Mouse (Mus musculus): ENCODE data around the gene Cotl1.
"Not testable (repeated sequence)": the region's sequence is repeated elsewhere in the genome, so short reads cannot be mapped to it uniquely, and the experiment has no call there.

The Cotl1 gene

DNA sequence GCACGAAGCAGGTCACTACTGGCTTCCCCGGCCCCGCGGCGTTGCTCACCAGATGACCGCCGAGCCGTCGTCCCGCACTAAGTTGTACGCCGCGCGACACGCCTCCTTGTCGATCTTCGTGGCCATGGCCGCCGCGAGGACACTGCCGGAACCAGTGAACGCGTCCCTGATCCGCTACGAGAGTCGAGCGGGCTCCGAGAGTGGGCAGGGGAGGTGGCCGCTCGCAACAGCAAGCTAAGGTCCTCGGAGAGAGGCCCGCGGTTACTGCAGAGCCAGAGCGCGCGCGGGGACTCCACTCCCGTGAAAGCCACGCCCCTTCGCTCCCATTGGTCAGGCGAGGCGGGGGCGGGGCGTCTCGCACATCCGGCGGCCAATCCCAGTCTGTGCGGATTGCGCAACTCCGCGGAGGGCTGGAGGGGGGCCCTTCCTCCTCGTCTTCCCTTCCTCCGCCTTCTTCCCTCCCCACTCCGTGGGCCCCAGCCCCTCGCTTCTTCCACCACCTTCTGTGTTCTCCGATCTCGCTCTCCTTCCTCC lies at the start of gene Cotl1:
TSS of gene Cotl1 (minus strand) at position 270 of the 534 bp plus-strand sequence.
- DNase-seq = peak; percentile 99

- DNase-seq = no peak
These were observed 47.7 kb upstream of the Cotl1 start for GRCm38 (mm10) chr8:119888012-119888411.

DNA sequence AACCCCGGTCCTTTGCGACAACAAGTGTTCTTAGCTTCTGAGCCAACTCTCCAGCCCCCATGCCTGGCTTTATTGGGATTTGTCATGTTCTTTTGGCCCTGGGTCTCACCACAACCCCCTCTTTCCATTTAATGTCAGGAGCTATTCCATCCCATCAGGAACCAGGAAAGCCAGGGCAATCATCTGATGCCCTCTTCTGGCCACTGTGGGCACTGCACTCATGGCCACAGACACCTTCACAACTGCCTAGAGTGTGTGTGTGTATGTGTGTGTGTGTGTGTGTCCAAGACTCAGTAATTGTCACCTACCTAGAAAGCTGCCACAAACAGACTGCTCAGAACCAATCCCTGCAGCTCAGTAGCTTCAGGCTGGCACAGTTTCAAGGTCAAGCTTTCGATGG lies 46.8 kb upstream of the Cotl1 start:
- peak; percentile 74 to 76 for DNase-seq

DNA sequence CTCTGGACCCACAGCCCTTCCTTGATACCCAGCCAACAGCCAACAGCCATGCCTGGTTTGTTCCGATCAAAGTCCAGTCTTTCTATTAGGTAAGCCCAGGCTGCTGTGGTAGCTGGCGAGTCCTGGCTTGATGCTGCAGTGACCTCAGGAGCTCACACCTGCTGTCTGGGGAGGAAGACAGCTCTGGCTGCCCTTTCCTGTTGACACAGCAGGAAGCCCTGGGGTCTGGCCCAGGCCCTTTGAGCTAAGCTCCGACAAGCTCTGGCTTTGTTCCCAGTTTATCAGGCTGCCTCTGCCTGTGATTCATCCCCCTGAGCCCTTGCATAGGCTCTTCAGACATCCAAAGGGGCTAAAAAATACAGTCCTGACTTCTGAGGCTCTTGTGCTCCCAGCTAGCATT lies 45.3 kb upstream of the Cotl1 start:
- DNase-seq = peak; percentile 65 to 80

DNA sequence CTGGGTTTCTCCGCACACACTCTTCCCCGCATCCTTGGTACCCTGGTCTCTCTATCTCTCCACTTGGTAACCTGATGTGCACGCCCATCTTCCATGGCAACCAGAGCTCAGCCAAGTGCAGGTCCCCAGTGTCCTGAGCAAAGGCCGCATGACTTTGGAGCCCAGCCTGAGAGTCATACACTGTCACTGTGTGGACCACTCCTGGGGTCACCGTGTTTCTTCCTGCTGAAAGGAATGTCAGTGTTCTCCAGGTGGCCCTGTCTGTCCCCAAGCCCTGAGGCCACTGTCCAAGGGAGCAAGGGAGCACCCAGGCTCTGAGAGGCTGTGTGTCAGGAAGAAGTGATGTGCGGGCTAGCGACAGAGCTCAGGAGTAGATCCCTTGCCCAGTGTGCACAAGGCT lies 42.9 kb upstream of the Cotl1 start:
- no peak for DNase-seq

DNA sequence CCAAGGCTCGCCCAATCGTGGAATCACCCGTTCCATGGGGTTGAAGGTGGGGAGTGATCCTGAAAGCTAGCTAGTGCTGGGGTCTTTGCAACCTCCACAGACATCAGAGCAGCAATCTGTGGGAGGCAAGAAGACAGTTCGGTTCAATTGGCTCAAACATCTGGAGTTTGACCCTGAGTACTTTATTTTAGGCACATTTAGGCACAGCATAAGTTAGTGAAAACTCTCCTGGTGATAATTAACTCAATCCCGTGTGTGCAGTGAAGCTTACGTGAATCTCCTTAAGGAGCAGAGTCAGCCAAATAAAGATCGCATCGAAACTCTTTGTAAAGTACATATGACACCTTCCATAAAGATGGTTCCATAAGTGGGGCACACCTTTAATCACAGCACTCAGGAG lies 41.6 kb upstream of the Cotl1 start:
- DNase-seq = no peak

GRCm38 (mm10) chr8:119881301-119881700 lies 41.0 kb upstream of the Cotl1 start:
- no peak for DNase-seq

DNA sequence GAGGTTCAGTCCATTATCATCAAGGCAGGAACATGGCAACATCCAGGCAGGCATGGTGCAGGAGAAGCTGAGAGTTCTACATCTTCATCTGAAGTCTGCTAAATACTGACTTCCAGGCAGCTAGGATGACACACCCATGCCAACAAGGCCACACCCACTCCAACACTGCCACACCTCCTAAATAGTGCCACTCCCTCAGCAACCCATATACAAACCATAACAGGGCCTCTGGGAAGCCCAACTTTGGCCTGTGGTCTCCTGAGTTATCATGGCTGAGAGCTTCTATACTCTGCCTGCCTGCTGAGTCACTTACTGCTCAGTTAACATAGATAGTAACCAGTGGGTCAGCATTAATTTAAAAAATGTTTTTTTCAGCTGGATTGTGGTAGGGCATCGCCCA lies 32.8 kb upstream of the Cotl1 start:
- DNase-seq = no peak

DNA sequence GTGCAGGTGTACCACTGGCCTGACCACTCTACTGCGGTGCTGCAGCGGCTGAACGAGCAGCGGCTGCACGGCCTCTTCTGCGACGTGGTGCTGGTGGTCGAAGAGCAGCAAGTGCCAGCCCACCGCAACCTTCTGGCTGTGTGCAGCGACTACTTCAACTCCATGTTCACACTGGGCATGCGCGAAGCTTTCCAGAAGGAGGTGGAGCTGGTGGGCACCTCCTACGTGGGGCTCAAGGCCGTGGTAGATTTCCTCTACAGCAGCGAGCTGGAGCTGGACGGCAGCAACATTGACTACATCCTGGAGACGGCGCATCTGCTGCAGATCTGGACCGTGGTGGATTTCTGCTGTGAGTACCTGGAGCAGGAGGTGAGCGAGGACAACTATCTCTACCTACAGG lies 29.3 kb upstream of the Cotl1 start:
- DNase-seq = no peak

DNA sequence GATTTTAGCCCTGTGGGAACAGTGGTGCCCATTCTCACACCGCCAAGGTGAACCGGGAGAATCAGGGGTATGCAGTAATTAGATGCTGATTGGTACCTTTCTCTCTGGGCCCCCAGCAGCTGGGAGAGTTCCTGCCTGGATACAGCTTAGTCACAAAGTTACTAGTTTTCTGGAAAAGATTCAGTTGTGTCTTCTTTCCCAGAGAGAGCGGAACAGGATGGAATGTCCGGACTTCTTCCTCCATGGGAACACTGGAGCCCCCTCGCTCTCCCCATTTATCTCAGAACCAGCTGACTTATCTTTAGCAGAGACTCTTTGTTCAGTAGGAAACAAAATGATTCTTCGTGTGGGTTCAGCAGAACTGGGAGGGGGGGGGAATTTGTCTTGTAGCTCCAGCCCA lies 22.4 kb upstream of the Cotl1 start:
- no peak for DNase-seq

DNA sequence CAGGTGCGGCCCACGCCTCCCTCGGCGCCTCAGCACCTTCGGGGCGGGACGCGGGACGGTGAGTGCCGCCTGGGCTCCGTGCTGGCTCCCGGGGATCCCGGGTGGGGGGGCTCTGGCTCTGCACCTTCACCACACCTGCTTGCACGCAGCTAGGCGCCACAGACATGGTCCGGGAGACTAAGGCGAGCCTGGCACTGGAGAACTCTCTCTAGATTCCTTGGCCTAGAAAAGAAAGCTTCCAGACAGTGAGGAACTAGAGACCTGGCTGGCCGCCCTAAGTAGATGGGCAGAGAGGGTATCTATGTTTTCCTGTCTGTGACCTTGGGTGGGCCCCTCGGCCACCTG lies 22.0 kb upstream of the Cotl1 start:
- no peak for DNase-seq

GRCm38 (mm10) chr8:119861706-119862389 lies 21.5 kb upstream of the Cotl1 start, which contains the start of gene Klhl36:
Gene Klhl36 (plus strand): TSS chr8:119862266.
- DNase-seq = peak; percentile 99

DNA sequence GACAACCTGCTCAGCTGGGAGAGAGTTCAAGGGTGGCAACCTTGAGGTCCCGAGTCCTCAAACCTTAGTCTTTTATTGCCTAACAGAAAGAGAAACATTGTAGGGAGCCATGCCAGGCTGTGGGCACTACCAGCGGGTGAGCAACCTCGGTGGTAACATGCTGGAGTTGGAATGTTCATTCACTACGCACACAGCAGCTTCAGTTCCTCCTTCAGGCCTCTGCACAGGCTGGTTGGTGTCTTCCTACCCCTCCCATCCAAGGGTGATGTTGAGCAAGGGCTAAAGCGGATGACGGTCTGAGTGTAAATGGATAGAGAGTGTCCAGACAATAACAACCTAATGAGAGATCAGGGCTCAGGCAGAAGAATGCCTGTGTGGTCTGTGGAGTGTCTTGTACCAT lies 17.4 kb upstream of the Cotl1 start:
- no peak for DNase-seq

- peak in 1 of 2 experiments; percentile 19 for DNase-seq
These were observed 15.3 kb upstream of the Cotl1 start for GRCm38 (mm10) chr8:119855656-119856055.

GRCm38 (mm10) chr8:119854035-119854434 lies 13.7 kb upstream of the Cotl1 start:
- no peak for DNase-seq

GRCm38 (mm10) chr8:119853521-119853920 lies 13.2 kb upstream of the Cotl1 start:
- DNase-seq = no peak

- DNase-seq = no peak
These were observed 7.0 kb upstream of the Cotl1 start for GRCm38 (mm10) chr8:119847232-119847922.

- DNase-seq = not testable (repeated sequence)
These were observed 5.4 kb upstream of the Cotl1 start for GRCm38 (mm10) chr8:119845741-119846140.

GRCm38 (mm10) chr8:119844577-119844976 lies 4.2 kb upstream of the Cotl1 start:
- DNase-seq = no peak

GRCm38 (mm10) chr8:119843444-119843843 lies 3.1 kb upstream of the Cotl1 start:
- peak; percentile 83 to 88 for DNase-seq

DNA sequence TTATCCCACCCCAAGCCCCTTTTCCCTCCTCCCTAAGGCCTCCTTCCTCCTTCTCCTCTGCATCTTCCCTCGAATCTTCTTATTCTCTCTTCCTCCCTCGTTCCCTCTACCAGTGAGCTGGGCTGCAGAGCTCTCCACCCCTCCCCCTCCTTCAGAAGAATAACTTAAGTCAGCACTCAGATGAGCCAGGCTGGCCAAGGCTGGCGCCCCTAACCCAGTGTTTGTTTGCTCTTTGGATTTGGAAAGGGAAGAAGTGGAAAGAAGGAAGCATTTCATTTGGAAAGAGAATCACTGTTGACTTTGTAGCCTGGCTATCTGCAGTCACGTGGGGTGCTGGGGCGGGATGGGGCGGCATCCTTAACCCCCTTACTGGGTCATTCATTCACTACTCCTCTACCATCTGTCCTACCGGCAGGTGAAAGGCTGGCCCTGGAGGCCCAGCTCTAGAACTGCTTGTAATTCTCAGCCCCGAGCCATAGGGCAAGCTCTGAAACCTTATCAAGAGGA lies 614 bp upstream of the Cotl1 start:
- peak; percentile 60 to 80 for DNase-seq

DNA sequence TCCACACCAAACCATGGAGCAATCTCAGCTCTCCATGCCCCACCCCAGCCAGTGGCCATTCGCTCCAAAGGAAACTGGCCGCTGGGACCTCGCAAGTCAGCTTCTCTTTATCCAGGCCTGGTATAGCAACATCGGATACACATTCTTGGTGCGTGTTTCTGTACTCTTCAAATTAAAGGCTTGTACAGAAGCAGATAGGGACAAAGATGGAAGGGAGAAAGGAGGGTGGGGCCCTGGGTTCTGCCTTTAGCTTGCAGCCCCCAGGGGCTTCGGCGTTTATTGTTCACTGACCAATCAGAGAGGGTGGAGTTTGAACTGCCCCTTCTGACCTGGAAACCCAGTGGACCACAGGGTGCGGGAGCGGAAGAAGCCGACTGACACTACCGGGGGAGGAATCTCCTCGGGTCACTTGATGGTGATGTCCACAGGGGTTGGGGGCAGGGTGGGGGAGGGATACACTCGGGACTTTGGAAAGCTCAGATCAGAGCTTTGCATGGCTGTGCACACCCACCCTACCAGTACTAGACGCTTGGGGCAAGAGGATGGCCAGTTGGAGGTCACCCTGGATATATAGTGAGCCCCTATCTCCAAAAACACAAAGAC lies 824 bp downstream of the Cotl1 start:
- peak; percentile 44 to 63 for DNase-seq

GRCm38 (mm10) chr8:119838983-119839340 lies 1.4 kb downstream of the Cotl1 start:
- no peak for DNase-seq

All from kidney, postnatal 4 days (tissue).